In genomic region chr9:62987824-62988223, GRCm38 (mm10) we compare ENCODE assay signal across 8 mouse cellular contexts. TPM values are rescaled to one million over a fixed set of nuclear protein-coding genes. Genes with fewer than 3 reads are reported as not detected.
DNase-seq lines count a peak whose midpoint lies in the region; ATAC-seq lines count a peak whose summit lies in the region.

Pias1 (minus strand) TSS chr9:62987924.

- no peak within 1 kb of the TSS for H3K27ac ChIP-seq in hindbrain, embryonic 16.5 days (ENCODE audit: low read depth, low read length)

- no peak for DNase-seq in frontal cortex, adult 2 months (ENCODE audit: extremely low spot score in 1 of 2, low spot score in 1 of 2)
- DNase-seq in frontal cortex, postnatal 10 days (ENCODE audit: low spot score in 2 of 2), result no peak
- no peak for DNase-seq in adrenal gland, postnatal 14 days
- DNase-seq in gastrocnemius, postnatal 10 days, result no peak
- DNase-seq in spleen, adult 18-20 months, result no peak
- DNase-seq in cerebellum, adult 8-10 months, result no peak

- no peak for ATAC-seq in hindbrain, embryonic 16.5 days
- no peak for ATAC-seq in megakaryocyte progenitor cell, adult 5-6 weeks (replicated peaks; ENCODE audit: poor library complexity)

- H3K4me3 ChIP-seq in hindbrain, embryonic 16.5 days (ENCODE audit: low read length), result no peak within 1 kb of the TSS

- no peaks in the 10 kb centered on the region for H3K4me1 ChIP-seq in hindbrain, embryonic 16.5 days (ENCODE audit: control insufficient read depth, insufficient read depth, low read depth, low read length)

- H3K4me2 ChIP-seq in hindbrain, embryonic 16.5 days (ENCODE audit: low read length), result no peak within 1 kb of the TSS

- H3K9me3 ChIP-seq in hindbrain, embryonic 16.5 days (ENCODE audit: control insufficient read depth, low read length), result no peaks in the 10 kb centered on the region

- H3K27me3 ChIP-seq in hindbrain, embryonic 16.5 days (replicated peaks; ENCODE audit: control insufficient read depth, insufficient read depth, low read length), result no peaks in the 10 kb centered on the region

- no peak within 1 kb of the TSS for H3K9ac ChIP-seq in hindbrain, embryonic 16.5 days (ENCODE audit: low read depth, low read length)

- no peaks in the 10 kb centered on the region for H3K36me3 ChIP-seq in hindbrain, embryonic 16.5 days (ENCODE audit: control insufficient read depth, insufficient read depth, low read length)

- 89% methylated on average over 5 of the region's 5 CpGs for WGBS in hindbrain, embryonic 16.5 days

RNA-seq across cellular contexts. Expression of gene Pias1, which starts in this region (rescaled TPM):
- 30.8 and 32.7 TPM in 2 replicates for polyA plus RNA-seq in frontal cortex, adult 2 months (2012; rRNA removed)
- 26.0 and 33.5 TPM in 2 replicates for total RNA-seq in adrenal gland, postnatal 14 days (2021)
- total RNA-seq in gastrocnemius, postnatal 10 days (2021), result 10 to 100 TPM; 17.1 to 23.5 TPM
- polyA plus RNA-seq in hindbrain, embryonic 16.5 days (2015; fragmentation: Nextera tagmentation; extraction: Ambion mirVana), result 53.6 and 57.2 TPM in 2 replicates
- total RNA-seq in megakaryocyte progenitor cell, adult 5-6 weeks (2015), result 56.1 and 75.9 TPM in 2 replicates
- total RNA-seq in megakaryocyte progenitor cell, adult 5-6 weeks (2017), result 20.3 and 40.8 TPM in 2 replicates
